Mouse (Mus musculus) MEL (cell line): ENCODE measurements at regions not wholly inside any gene's neighbourhood (a gene's known extent, or its start where the extent isn't known, plus 50 kb on each side); places are given as distances from the start of the nearest gene placed in this dataset.

Source experiments
- BHLHE40 ChIP-seq: IDR thresholded peaks from 2 replicates; pipeline ENCODE4 v1.6.1; 2012; ENCODE audit warnings: low read depth, mild to moderate bottlenecking, inconsistent platforms, low read length, improper control_type of control experiment, borderline replicate concordance
- E2F4 ChIP-seq: IDR thresholded peaks from 2 replicates; pipeline ENCODE4 v1.6.1; 2011; ENCODE audit warnings: low read depth, low read length, improper control_type of control experiment, borderline replicate concordance
- HCFC1 ChIP-seq: IDR thresholded peaks from 2 replicates; pipeline ENCODE4 v1.6.1; 2012; ENCODE audit warnings: low read depth, mild to moderate bottlenecking, inconsistent platforms, low read length, improper control_type of control experiment, moderate library complexity
- MYC ChIP-seq: IDR thresholded peaks from 2 replicates; pipeline ENCODE4 v1.6.1; 2011; ENCODE audit warnings: low read depth, mild to moderate bottlenecking, low read length, improper control_type of control experiment, moderate library complexity

GRCm38 (mm10) chr3:128298110-128298509, 402.0 kb upstream of the Fam241a start:
- TF ChIP-seq E2F4 = no peak
- no peak for TF ChIP-seq HCFC1
- no peak for TF ChIP-seq MYC
- no peak for TF ChIP-seq BHLHE40
